Mouse (Mus musculus): Measurements from ENCODE around the gene Epha1.

Epha1 gene

DNA sequence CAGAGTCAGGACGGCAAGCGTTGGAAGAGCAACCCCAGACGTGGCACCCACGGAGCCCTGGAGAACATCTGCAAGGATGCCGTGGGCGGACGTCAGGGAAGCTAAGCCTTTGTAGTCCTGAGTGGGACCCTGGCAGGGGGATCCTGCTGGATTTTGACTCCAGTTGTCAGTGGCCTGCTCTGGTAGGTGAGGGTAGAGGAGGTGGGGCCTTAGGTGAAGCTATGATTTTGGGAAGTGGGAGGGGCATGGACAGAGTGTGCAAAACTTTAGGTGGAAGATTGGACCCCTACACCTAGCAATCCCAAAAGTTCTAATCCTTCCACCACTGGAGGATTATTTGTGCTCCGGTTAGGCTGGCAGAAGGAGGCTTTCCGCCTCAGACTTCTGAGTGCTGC lies 650 bp downstream of the Epha1 start:
- DNase-seq = no peak

DNA sequence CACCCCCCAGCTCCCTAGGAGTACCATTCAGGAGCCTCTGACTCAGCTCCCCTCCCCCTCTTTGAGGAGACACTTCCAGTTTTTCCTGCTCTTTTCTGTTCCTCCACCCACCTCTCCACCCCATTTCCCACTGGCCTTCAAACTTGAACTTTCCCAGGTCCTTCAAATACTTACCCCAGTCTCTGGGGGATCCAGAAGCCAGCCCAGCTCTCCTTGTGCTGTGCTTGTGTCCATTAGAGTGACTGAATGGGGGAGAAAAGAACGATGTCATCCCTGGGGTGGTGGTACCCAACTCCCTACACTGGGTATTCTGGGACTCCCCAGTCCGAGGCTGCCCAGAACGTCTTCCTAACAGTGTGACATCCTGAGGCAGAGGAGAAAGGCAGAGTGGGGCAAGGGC lies 1.1 kb downstream of the Epha1 start:
- DNase-seq = no peak

DNA sequence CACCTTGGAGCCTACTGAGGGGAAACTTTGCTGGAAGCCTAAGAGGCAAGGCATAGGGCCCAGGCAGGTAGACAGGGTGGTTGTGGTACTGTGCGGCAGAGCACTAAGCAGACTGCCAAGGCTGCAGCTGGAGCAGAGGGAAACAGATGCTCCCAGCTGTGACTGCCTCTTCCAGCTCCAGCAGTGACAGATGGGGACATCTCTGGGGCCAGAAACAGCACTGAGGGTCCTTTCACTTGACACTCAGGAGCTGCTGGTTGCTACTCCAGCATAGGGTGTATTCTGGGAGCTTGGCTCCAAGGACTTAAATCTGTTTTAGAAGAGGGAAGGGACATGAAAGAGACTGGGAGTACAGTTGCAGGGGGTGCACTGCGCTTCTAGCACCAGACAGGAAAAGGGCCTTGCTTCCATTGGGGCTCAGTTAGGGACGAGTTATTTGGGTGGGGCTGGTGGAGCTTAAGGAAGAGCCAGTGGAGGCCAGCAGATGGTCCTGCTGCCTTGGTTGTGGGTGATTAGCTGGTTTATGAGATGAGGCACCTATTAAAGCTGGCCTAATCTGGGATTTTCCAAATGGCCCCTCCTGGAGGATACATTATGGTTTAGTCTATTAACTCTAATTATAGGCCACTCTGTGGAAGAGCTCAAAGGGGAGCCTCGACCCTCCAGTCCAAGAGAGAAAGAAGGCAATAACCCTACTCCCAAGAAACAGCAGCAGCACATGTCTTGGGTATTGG lies 2.3 kb downstream of the Epha1 start:
- DNase-seq = no peak

DNA sequence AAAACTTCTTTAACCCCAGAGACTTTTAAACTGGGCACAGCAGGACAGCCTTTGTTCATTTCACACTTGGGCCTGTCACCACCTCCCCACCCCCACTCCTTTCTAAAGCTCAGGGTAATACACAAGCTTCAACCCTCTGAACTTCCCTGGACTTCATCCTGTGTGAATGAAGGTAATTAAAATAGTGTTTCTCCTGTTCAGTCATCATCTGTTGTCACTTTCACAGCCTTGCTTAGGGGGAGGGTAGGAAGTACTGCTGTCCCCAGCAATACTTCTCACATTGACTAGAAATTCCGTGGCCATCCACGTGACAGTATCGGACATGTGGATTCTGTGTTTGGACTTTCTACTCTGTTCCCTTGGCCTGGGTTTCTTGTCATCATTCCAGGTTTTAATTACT lies 3.2 kb downstream of the Epha1 start:
- DNase-seq = no peak

DNA sequence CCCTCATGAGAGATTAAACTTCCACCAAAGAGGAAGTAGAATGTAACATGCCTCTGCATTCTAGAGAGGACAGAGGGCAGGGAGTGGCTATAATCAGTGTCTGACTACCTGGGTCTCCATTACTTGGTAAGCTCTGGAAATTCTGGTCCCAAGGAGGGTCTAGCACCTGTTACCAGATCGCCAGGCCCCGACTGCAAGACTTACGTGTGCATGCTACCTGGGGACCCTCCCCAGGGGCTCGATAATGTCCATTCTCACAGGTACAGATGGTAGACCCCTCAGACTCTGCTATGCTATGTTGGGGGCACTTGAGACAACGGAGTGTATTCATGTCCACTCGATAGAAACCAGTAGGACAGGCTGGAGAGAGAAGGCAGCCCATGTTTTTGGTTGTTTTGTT lies 7.9 kb downstream of the Epha1 start:
- DNase-seq = no peak

DNA sequence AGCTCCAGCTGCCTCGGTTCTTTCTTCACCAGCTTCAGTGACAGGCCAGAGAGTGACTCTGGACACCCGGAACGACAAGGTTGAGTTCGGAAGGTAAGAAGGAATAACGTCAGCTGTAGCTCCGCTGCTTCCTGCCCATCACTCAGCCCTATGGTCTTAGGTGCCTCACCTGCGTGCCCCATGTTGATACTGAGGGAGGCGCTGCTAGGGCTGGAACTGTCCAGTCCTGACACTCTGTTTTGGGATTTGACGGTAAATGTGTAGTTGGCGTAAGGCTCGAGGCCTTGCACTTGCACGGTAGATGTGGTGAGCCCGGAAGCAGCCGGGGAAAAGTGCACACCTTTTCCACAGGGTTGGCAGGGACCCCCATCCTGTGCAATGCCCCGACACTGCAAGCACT lies 8.5 kb downstream of the Epha1 start:
- no peak for DNase-seq

DNA sequence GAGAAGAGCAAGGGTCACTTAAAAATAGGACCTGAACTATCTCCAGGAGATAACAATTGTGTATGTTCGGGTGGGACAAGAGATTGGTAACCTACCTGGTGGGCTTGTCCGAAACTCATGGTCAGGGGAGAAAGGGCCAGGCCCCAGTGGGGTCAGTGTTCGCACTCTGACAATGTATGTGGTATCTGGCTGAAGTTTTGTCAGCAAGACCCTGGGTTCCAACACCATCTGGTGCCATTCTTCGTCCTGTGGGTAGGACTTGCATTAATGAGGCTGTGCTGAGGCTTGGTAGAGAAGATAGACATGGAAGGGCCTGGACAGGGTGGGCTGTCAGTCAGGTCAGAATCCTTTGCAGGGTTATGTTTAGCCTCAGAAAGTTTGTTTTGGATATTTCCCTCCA lies 9.0 kb downstream of the Epha1 start:
- no peak for DNase-seq

DNA sequence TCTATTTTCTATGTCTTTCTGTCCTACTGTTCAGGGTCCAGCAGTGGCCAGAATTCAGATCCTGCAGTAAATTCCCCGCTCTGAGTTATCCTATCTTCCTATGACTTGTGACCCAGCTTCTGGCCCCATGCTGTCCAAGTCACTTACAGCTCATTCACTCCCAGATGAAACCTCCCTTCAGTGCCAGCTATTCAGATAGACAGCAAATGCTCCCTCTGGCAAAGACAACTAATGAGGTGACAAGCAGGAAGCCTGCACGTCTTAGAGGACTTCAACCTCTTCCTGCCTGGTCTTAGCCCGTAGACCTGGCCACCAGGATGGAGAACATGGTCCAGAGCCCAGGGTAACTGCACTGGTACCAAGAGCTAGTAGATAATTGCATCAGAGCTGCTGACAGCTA lies 10.1 kb downstream of the Epha1 start:
- no peak for DNase-seq

DNA sequence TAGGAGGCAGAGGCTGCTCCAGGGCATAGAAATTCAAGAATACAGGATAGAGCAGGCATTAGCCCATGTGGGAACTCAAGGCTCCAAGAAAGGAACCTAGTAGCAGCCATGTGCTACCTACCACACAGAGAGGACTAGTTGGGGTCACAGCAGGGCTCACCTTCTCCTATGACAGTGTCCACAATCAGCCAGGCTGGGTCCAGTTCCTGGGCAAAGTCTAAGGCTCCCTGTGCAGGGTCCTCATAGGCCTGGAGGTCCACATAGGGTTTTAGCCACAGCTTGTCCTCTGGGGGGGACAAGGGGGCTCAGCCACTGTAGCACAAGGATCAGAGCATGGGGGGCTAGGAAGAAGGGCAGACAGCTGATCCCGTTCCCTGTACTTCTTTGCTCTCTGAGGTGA lies 10.6 kb downstream of the Epha1 start:
- no peak for DNase-seq

DNA sequence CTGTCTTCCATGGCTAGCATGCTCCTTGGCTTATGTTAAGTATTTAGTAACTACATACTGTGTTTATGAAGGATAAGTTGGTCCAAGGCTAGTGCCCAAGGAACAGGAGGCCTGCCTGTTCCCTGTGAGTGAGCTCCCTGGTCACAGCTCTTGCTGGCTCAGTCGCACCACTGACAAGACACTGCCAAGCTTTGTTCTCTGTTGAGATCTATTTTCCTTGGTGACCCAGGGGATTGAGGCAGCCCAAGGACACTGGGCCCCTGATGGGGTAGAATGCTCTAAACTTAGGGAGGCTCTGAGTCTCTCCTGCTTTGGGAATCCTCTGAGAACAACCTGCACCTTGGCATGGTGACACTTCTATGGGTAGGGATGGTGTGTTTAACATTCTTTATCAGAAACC lies 11.0 kb downstream of the Epha1 start:
- no peak for DNase-seq

DNA sequence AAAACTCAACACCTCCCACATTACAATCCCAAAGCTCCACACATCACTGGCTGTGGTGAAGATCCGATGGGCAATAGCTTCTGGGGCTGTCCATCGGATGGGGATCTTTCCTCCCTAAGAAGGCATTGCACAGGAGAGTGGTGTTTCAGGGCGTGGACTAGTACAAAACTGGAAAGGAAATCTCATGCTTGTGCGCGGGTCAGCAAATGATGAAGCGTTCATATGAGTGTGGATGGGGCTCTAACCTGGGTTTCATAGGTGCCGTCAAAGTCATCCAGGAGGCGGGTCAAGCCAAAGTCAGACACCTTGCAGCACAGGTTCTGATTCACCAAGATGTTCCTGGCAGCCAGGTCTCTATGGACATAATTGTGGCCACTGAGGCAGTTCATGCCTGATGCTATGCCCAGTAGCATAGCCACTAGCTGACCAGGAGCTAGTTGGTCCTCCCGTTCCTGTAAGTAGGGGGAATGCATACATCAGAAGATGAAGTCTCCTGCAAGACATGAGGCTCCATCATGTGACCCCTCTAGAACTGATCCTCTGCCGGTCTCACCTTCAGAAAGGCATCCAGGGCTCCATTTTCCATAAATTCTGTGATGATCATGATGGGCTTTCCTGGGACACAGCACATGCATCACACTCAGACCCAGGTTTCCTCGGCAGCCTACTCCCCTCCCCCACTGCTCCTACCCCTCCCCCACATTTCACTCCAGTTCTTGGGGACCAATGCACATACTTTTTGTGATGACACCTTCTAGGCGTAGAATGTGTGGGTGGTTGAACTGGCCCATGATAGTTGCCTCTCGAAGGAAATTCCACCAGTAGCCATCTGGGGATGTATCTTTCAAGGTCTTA lies 11.8 kb downstream of the Epha1 start:
- DNase-seq = no peak

DNA sequence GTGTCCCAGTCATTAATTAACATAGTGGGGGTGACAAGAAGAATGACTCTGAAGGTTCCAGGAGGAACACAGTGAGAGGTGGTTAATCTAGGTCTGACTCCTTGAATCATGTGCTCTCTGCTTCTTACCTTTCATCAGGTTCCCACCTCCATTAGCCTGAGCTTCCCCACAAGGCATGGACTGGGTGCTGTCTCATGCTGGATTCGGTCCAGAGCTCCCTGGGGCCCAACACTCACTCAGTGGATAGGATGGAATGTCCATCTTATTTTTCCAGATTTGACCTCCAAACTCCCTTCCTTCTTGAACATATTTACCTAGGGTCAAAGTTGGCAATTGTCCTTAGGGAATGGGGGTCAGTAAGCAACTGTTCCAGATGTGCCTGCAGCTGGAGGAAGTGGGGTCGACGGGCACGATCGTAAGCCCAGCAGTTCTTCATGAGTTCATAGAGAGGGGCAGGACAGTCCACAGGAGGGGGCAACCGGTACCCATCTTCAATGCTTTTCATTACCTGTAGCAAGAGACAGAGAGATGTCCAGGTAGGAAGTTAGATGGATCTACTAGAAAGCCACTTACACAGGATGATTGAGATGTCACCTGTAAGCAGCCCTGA lies 12.7 kb downstream of the Epha1 start:
- no peak for DNase-seq

DNA sequence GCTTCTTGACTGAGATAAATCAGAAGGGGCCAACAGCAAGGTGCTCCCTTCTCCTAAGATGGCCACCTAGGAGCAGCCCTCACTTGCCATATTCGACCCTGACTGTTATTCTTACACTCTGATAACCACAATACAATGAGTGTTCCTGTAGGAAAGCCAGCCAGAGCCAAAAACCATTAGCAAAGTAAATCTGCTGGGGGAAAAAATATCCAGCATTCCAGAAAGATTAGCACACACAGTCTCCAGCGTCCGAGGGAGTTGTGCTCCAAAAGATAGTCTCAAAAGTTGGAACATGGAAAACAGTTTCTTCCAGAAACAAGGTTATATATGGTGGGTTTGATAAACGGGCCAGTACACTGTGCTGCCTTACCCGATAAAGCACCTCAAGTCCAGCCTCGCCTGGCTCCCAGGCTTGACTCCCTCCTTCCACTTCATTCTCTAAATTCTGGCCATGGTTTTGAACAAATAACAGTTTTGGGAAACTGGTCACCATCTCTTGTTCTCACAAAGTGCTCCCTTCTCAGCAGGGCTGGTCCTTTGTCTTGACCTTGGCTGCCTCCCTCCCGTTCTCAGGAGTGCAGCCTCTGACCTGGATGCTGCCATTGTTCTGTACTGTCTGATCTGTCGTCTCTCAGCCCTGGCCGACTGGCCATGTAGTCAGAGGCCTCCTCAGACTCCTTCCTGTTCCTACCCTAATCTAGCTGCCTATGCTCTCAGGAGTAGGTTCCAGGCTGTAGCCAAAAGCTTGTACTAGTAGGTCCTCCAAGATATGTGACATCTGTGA lies 13.5 kb downstream of the Epha1 start:
- DNase-seq = no peak

DNA sequence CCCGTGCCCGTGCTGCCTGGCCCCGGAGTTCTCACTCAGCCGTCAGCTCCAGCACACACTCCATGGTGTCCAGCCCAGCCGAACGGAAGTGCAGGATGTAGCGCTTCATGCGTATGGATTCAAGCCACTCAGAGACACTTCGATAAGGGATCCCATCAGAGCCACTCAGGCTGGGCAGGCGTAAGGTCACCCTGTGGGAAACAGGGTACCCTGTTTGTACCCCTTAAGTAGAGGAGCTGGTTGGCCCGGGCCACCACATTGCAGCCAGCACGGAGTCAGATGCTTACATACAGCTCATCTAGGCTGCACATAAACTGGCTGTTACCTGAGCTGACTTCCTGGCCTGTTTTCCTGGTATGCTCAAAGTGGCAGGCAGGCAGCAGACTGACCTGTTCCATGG lies 14.2 kb downstream of the Epha1 start:
- DNase-seq = no peak

DNA sequence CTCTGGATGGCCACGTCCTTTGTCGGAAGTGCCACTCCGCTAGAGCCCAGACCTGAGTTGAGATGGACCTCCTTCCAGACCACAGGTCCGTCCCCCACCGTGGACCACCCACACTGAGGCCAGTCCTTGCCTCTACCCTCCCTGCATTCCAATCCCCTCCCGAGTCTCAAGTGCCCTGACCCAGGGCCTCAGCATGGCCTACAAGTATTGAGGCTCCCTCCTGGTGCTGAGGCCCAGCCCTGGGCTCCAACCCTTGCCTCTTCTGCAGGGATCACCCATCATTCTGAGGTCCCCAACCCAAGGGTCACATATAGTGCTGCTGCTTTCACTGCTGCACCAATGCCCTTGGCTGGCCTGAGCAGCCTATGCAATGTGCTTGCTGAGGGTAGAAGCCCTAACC lies 15.2 kb downstream of the Epha1 start:
- no peak for DNase-seq

DNA sequence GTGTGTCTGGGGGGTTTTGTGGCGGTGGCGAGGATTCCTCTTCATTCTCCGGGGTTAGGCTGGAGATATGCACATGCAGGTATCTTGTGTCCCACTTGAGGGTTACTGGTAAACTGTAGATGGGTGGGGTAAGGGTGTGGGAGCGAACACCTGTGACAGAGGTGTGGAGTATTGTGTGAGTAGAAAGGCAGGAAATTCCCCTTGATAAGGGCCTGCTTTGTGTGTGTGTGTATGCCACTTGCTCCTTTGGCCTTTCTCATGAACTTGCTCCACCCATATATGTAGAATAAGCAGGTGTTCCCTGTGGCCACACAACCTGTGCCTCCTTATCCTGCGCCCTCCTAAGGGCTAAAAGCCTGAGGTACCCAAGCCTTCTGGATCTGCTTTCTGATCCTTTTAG lies 16.2 kb downstream of the Epha1 start:
- no peak for DNase-seq

DNA sequence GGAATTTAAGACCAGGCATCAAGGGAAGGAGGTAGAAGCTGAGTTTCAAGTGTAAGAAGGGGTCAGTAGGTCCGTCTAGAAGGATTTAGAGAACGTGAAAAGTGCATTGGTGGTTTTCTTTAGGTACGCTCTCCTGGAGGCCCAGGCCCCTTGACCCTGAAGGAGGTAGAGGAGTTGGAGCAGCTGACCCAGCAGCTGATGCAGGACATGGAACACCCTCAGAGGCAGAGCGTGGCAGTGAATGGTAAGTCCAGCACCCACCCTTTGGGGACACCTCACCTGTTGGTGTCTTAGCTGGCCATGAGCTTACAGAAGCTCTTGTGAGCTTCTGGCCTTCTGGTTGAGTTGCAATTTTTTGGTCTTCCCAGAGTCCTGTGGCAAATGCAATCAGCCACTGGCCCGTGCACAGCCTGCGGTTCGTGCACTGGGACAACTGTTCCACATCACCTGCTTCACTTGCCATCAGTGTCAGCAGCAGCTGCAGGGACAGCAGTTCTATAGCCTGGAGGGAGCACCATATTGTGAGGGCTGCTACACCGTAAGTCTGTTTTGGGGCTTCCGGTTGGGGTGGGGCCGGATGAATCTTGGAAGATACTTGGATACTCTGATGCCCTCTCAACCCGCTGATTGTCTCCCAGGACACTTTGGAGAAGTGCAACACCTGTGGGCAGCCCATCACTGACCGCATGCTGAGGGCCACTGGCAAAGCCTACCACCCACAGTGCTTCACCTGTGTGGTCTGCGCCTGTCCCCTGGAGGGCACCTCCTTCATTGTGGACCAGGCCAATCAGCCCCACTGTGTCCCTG lies 17.1 kb downstream of the Epha1 start:
- DNase-seq = no peak

DNA sequence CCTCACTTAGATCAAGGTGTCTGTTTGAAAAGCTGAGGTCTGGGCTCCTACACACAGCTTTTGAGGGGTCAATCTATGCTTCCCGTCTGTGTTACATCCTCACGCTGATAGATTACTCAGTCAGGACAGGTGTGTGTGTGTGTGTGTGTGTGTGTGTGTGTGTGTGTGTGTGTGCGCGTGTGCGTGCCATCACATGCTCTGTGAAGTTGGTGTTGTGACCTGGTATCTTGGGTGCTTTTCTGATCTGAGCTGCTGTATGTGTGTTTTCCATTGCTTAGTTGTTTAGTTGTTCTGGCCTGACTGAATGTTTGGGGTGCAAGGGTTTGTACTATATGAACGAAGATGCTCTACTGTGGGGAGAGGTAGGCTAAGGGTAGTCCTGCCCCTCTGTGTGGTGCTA lies 17.7 kb downstream of the Epha1 start:
- no peak for DNase-seq

DNA sequence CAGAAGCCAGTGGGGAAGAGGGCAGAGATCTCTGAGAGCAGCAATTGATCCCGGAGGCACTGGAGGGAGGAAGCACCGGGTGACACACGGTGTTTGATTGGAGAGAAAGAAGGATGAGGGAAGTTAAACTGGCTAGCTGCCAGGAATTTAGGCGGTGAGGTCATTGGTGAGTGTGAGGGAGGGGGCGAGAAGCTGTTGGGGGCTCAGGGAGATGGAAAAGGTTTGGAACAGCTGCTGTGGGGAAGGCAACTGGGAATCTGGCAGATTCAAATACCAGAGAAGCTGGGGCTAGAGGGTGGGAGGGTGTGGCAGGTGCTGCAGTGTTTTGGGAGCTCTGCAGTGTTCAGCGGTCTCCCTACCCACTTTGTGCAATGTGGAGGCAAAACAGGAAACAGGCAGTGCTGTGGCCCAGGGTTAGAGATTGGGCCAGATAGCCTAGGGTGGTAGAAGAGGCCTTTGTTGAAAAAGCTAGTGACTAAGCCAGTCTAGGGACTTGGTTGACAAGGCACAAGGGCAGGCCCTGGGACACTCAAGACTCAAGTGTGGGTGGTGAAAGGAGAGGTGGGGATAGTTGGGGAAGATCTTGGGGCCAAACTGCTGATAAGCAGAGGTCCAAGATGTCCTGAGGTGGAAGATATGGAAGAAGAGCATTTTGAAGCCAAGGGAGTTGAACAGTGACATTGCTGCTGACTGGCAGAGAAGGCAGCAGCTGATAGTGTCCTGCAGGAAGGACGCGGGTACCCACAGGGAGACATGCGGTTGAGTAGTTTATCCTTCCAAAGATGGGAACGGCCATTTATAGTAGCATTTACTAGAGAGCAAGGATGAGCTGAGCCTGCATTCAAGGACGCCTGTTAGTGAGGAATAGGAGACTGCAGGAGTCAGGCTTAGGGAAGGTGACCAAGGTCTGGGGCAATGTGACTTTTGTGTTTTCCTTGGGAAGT lies 18.7 kb downstream of the Epha1 start:
- DNase-seq = peak; percentile 28

DNA sequence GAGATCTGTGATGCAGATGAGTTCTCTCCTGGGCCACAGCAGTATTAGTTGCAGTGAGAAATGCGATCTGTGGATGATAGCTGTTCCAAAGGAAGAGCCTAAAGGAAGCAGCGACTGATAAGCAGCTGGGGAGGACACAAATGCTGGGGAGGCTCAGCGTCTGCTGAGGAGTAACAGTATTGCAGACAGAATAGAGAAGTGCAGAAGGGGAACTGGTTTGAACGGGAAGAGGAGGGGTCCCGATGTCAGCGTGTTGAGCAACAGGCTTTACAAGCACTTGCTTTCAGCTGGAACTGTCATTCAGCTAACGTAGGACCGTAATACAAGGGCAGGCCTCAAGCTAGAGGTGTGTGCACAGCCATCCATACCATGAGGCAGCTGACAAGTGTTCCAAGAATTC lies 19.9 kb downstream of the Epha1 start:
- no peak for DNase-seq

DNA sequence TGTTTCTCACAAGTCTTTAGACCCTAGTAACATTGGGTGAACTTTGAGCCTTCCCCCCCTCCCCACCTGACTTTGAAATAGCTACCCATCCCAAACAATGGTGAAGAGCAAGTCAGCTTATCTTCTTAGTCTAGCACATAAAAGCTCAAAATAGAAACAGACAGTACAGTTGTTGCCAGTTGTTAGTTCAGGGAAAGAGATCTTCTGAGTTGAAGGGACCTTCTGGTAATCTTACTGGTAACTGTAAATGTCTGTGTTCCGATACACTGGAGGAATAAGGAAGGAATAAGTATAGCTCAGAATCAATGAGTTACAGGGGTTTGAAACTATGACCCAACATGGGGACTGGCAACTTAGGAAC lies 20.6 kb downstream of the Epha1 start:
- DNase-seq = no peak
